Mouse (Mus musculus): ENCODE results near the gene Pdzd4.

Pdzd4 gene

DNA sequence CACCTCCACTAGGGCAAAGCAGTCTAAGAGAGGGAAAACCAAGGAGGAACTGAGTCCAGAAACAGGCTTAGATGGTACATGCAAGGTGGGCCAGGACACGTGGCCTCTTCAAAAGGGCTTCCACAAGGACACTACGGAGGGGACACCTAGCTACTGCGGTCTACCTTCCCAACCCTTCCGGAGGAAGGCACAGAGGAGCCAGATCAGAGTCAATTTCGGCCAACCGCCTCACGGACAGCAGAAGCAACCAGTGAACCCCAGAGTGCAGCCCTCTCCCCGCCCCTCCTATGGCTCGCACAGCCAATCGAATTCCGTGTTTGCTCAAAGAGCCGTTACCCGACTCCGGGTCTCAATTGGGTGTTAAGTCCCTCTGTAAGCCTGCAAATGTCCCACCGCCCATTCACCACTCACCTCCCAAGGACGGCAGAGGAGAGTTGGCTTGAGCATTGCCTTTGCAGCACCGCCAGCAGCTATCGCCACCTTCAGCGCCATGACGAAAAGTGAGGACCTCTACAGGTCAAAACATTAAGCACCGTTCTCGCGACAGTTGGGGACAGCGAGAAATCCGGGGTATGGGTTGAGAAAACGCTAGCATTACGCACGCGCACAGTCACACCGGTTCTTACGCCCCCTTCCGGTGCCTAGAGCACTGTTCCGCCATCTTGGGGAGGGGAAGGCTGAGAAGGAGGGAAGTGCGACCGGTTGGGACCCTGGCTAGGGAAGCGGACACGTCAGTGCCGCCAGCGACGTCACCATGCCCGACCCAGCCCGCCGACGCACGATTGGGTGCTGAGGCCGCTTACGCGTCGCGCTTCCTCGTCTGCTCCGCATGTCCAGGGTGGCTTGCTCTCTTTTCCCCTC is 38.2 kb downstream of the Pdzd4 start, which contains the start of the genes Idh3g and Ssr4:
Gene Idh3g, minus strand, starts transcription at position 534 of the 861 bp plus-strand sequence.
Gene Ssr4, plus strand, starts transcription at position 665 of the 861 bp plus-strand sequence.
- DNase-seq (ENCODE audit: low read depth in 1 of 2, low spot score in 2 of 2): peak; percentile 88 to 90

- no peak for DNase-seq (ENCODE audit: low read depth in 1 of 2, low spot score in 2 of 2)
Observed at GRCm38 (mm10) chrX:73785666-73786065, 39.1 kb downstream of the Pdzd4 start.

DNA sequence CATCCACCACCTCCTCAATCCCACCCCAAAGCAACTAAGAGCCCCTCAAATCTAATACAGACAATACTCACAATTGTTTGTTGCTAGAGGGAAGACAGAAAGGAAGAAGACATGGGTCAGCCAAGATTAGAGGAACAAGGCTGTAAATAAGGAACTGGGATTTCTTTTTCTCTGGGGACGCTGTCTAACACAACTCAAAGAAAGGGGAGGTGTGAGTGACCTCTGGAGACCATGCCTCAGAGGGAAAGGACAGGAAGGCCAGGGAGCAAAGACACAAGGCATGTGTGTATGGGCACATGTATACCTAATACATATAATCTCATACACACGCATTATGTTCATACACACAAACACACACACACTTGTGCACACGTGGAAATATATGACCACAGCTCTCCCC is 42.5 kb downstream of the Pdzd4 start:
- no peak for DNase-seq (ENCODE audit: low read depth in 1 of 2, low spot score in 2 of 2)

GRCm38 (mm10) chrX:73774802-73775483 is 49.8 kb downstream of the Pdzd4 start:
- no peak for DNase-seq (ENCODE audit: low read depth in 1 of 2, low spot score in 2 of 2)

DNA sequence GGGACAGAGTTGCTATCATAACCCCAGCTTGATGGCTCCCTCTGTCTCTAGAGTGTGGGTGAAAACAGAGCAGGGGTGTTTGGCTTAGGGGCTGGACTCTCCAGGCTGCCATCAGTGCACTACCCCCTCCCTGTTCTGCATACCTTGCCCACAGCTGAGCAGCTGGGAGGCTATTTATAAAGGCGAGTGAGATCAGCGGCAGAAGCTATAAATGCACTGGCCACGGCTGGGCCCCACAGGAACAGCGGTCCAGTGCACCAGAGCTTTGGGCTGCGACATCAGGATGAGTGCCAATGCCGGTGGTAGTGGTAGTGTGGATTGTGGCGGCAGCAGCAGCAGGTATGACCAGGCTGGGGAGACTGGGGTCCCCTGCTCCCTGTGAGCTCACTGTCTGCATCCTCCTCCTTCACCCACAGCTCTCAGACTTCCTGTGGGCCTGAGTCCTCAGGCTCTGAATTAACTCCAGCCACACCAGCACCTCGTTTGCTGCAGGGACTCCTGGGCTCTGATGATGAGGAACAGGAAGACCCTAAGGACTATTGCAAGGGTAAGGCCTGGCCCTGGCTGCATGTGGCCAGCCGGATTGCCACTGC is 50.5 kb downstream of the Pdzd4 start, which contains the start of gene Srpk3:
Gene Srpk3, plus strand, starts transcription at position 238 of the 593 bp plus-strand sequence.
- DNase-seq (ENCODE audit: low read depth in 1 of 2, low spot score in 2 of 2): no peak

- no peak for DNase-seq (ENCODE audit: low read depth in 1 of 2, low spot score in 2 of 2)
Observed at GRCm38 (mm10) chrX:73767267-73767666, 57.5 kb downstream of the Pdzd4 start.

GRCm38 (mm10) chrX:73765311-73765710 is 59.5 kb downstream of the Pdzd4 start:
- peak; percentile 3 to 35 for DNase-seq (ENCODE audit: low read depth in 1 of 2, low spot score in 2 of 2)

- no peak for DNase-seq (ENCODE audit: low read depth in 1 of 2, low spot score in 2 of 2)
Observed at GRCm38 (mm10) chrX:73758611-73759290, 66.0 kb downstream of the Pdzd4 start.

DNA sequence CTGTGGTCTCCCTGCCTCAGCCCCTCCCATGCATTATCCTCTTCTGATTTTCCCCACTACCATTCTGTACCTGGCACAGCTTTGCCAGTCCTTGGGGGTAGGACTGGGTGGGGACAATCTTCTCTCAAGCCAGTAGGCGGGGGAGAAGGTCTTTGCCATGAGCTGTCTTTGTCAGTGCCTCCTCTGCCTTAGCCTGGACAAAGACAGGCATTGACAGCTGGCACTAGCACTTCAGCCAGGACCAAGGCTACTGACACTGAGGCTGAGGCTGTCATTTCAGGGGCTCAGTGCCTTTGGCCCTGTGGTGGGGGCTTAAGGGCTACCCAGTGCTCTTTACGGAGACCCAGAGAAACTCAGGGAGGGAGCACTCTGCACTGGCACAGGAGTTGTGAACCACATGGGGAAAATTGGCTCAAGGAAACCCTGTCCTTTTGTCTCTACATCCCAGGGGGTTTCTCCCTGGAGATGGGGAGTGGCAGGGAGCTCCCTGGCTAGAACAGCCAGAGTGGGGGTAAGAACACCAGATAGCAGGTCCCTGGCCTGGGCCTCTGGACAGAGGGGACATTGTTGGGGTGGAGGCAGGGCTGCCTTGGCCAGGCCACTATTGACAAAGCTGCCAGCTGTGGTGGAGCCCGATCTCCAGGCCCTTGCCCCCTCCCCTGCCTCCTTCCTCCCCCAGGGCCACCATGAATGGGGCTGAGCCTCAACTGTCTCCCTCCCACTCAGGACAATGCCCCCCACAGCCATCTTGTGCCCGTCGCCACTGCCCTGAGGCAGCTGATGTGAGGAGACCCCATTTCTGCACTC is 68.2 kb downstream of the Pdzd4 start, which contains the start of gene Plxnb3:
Gene Plxnb3, plus strand, starts transcription at position 757 of the 807 bp plus-strand sequence.
- no peak for DNase-seq (ENCODE audit: low read depth in 1 of 2, low spot score in 2 of 2)

DNA sequence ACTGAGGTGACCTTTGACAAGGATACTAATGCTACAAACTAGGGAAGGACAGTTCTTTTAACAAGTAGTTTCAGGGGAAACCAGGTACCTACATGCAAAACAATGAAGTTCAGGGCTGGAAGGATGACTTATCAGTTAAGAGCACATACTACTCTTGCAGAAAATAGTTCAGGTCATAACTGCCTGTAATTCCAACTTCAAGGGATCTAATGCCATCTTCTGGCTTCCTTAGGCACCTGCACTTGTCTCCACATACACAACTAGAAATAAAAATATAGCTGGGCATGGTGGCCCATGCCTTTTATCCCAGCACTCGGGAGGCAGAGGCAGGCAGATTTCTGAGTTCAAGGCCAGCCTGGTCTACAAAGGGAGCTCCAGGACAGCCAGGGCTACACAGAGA is 75.8 kb downstream of the Pdzd4 start:
- DNase-seq (ENCODE audit: low read depth in 1 of 2, low spot score in 2 of 2): no peak

GRCm38 (mm10) chrX:73744774-73745481 is 79.8 kb downstream of the Pdzd4 start:
- no peak for DNase-seq (ENCODE audit: low read depth in 1 of 2, low spot score in 2 of 2)

Measured in monocyte, adult 2 months (primary cell).